Mouse (Mus musculus) kidney, adult 2 months (tissue): ENCODE results near the gene Vamp9.

Source experiments
- CTCF ChIP-seq: fragments of 200-500 bp; conservative IDR thresholded peaks from 2 replicates; pipeline ENCODE4 v1.5.1; 2011; ENCODE audit warnings: low read depth, mild to moderate bottlenecking, control low read depth, low read length, moderate library complexity, mixed read lengths; ENCODE audit not compliant: insufficient read depth, insufficient read length
- POLR2A ChIP-seq: fragments of 200-500 bp; IDR thresholded peaks from one replicate; pipeline ENCODE4 v1.6.1; 2011; ENCODE audit warnings: low read depth, low read length, control low read depth

GRCm38 (mm10) chr5:99859637-99860433 lies 46.2 kb upstream of the Vamp9 start:
- TF ChIP-seq CTCF, result no peak
- no peak for TF ChIP-seq POLR2A
